Mouse (Mus musculus): ENCODE data around the gene Dph5.

DNA sequence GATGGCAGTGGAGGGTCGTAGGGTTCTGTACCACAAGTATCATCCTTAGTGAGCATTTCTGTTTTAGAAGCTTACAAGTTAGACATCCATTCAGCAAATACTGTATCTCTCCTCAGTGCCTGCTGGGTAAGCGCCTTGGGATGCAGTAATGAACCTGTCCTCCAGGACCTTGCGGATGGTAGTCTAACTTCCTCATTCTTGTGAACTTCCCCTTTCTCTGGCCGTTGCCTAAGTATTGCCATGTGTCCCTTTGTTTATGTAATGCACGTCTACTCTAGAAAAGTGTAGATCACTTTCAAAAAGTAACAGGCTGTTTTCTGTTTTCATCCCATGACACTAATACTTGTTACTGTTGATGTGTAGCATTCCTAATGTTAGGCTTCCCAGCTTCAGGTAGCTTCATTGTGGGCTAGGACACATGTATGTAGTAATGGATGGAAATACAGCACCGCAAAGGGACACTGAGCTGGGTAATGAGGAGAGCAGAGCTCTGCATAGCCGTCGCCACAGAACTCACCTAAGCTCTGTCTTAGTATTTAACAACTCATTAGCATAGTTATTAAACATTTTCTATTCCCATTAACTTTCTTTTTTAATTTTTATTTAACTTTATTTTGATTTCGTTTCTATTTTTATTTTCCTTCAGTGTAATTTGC is 14.8 kb downstream of the Dph5 start:
- no peak for TF ChIP-seq TAL1 (IDR thresholded peaks at IDR 0.05; ENCODE audit: low read length)
- TF ChIP-seq GATA1 (IDR thresholded peaks at IDR 0.05; ENCODE audit: low read length): no peak

All from erythroblast, embryonic 14.5 days (primary cell).